Comparison of ENCODE assay signal across 8 mouse cellular contexts in genomic region chr11:87578963-87579601, GRCm38 (mm10). TPM values are rescaled to one million over a fixed set of nuclear protein-coding genes. Genes with fewer than 3 reads are reported as not detected.
DNase-seq lines count a peak whose midpoint lies in the region; ATAC-seq and TF ChIP-seq lines count a peak whose summit lies in the region.

No protein-coding gene starts in this region.

- DNase-seq in CH12.LX (ENCODE audit: extremely low read depth): no peak
- DNase-seq in intestine, embryonic 14.5 days (ENCODE audit: low spot score): no peak
- no peak for DNase-seq in layer of hippocampus, postnatal 36 days
- DNase-seq in layer of hippocampus, adult 11-12 months (ENCODE audit: low spot score): no peak

- H3K9me3 ChIP-seq in CH12.LX (replicated peaks; ENCODE audit: low read length): no peaks in the 10 kb centered on the region
- no peaks in the 10 kb centered on the region for H3K9me3 ChIP-seq in forebrain, embryonic 16.5 days (ENCODE audit: control insufficient read depth, low read length)
- no peaks in the 10 kb centered on the region for H3K9me3 ChIP-seq in intestine, embryonic 14.5 days (ENCODE audit: control insufficient read depth, low read length)
- H3K9me3 ChIP-seq in liver, embryonic 16.5 days (replicated peaks; ENCODE audit: control insufficient read depth, low read length): no peaks in the 10 kb centered on the region

- peaks cover 54% of the 10 kb centered on the region for H3K27me3 ChIP-seq in CH12.LX (replicated peaks)
- H3K27me3 ChIP-seq in forebrain, embryonic 16.5 days (replicated peaks; ENCODE audit: control insufficient read depth, insufficient read depth, low read length): no peaks in the 10 kb centered on the region; the same call in 1 of the 2 replicates
- no peaks in the 10 kb centered on the region for H3K27me3 ChIP-seq in intestine, embryonic 14.5 days (replicated peaks; ENCODE audit: control insufficient read depth, insufficient read depth, low read length)
- no peaks in the 10 kb centered on the region for H3K27me3 ChIP-seq in liver, embryonic 16.5 days (ENCODE audit: control insufficient read depth, insufficient read depth, low read depth, low read length)

- no peaks in the 10 kb centered on the region for H3K79me2 ChIP-seq in CH12.LX (replicated peaks; ENCODE audit: control insufficient read depth, extremely low read depth, insufficient read depth, poor library complexity, severe bottlenecking)

- TF ChIP-seq CTCF in CH12.LX (conservative IDR thresholded peaks at IDR 0.05 in 1 of 2, IDR thresholded peaks at IDR 0.05 in 1 of 2; ENCODE audit: low read depth in 2 of 2, low read length in 2 of 2): no peak
- TF ChIP-seq CTCF in olfactory bulb, adult 2 months (IDR thresholded peaks at IDR 0.05; ENCODE audit: insufficient read depth, low read depth, low read length): no peak

- ATAC-seq in forebrain, embryonic 16.5 days: peak; percentile 38; the same call in 1 of the 2 replicates
- ATAC-seq in intestine, embryonic 14.5 days (replicated peaks; ENCODE audit: low FRiP score, low TSS enrichment, low read depth): peak; percentile 30; the same call in 1 of the 2 replicates
- 0 out of 2 replicates have a peak, but pooled peaks have one; percentile 19 for ATAC-seq in liver, embryonic 16.5 days (ENCODE audit: low read depth)

- TF ChIP-seq RAD21 in CH12.LX (IDR thresholded peaks at IDR 0.05; ENCODE audit: low read depth, low read length): no peak

- TF ChIP-seq EP300 in CH12.LX (IDR thresholded peaks at IDR 0.05; ENCODE audit: low read length): no peak

- 11% methylated on average over 10 of the region's 10 CpGs for WGBS in forebrain, embryonic 16.5 days
- 23% methylated on average over 10 of the region's 10 CpGs for WGBS in intestine, embryonic 14.5 days
- WGBS in liver, embryonic 16.5 days (ENCODE audit: insufficient replicate concordance): 13% methylated on average over 10 of the region's 10 CpGs
- WGBS in olfactory bulb, adult 2 months: 12% methylated on average over 10 of the region's 10 CpGs

- H3K4me1 ChIP-seq in CH12.LX (ENCODE audit: control insufficient read depth in 1 of 2, insufficient read depth in 2 of 2): peaks cover 23 to 39% of the 10 kb centered on the region in 2 experiments
- H3K4me1 ChIP-seq in brown adipose tissue, adult 24 weeks (ENCODE audit: control insufficient read depth, insufficient read depth, insufficient read length, low read length): peaks cover 20% of the 10 kb centered on the region
- peaks cover 17% of the 10 kb centered on the region for H3K4me1 ChIP-seq in forebrain, embryonic 16.5 days (replicated peaks; ENCODE audit: control insufficient read depth, insufficient read depth, low read length)
- peaks cover 6% of the 10 kb centered on the region for H3K4me1 ChIP-seq in intestine, embryonic 14.5 days (replicated peaks; ENCODE audit: control insufficient read depth, insufficient read depth, low read length)
- peaks cover 16% of the 10 kb centered on the region for H3K4me1 ChIP-seq in liver, embryonic 16.5 days (ENCODE audit: control insufficient read depth, low read depth, low read length)
- H3K4me1 ChIP-seq in olfactory bulb, adult 2 months (ENCODE audit: control insufficient read depth, insufficient read depth, low read length): peaks cover 50% of the 10 kb centered on the region

- H3K36me3 ChIP-seq in CH12.LX (replicated peaks in 1 of 2; ENCODE audit: control insufficient read depth in 1 of 2, insufficient read depth in 1 of 2, low read length in 1 of 2): no peaks in the 10 kb centered on the region
- H3K36me3 ChIP-seq in forebrain, embryonic 16.5 days (ENCODE audit: control insufficient read depth, insufficient read depth): no peaks in the 10 kb centered on the region
- H3K36me3 ChIP-seq in intestine, embryonic 14.5 days (ENCODE audit: control insufficient read depth, insufficient read depth, low read length): no peaks in the 10 kb centered on the region
- no peaks in the 10 kb centered on the region for H3K36me3 ChIP-seq in liver, embryonic 16.5 days (ENCODE audit: control insufficient read depth, insufficient read depth)

- dilution Hi-C loops in CH12.LX (cut with MboI; ENCODE audit: extremely low pct_ligation_motif_present, extremely low pct_unique_long_range_greater_than_20kb, low sequenced_read_pairs): no loop called here

- peak overlapping the region; percentile 65 for H3K4me2 ChIP-seq in CH12.LX (ENCODE audit: insufficient read depth, low read depth, poor library complexity, severe bottlenecking)
- H3K4me2 ChIP-seq in forebrain, embryonic 16.5 days (ENCODE audit: low read length): peak overlapping the region; percentile 97
- peak overlapping the region; percentile 95 for H3K4me2 ChIP-seq in intestine, embryonic 14.5 days (ENCODE audit: low read length)
- H3K4me2 ChIP-seq in liver, embryonic 16.5 days (ENCODE audit: low read depth, low read length): peak overlapping the region; percentile 84

- H3K4me3 ChIP-seq in CH12.LX (replicated peaks in 1 of 3; ENCODE audit: low read depth in 2 of 3, low read length in 2 of 3, poor library complexity in 1 of 3): peak overlapping the region in 1 of 3 experiments; percentile 41
- peak overlapping the region; percentile 83 for H3K4me3 ChIP-seq in brown adipose tissue, adult 24 weeks (ENCODE audit: insufficient read depth, low read depth, low read length)
- peak overlapping the region; percentile 63 for H3K4me3 ChIP-seq in forebrain, embryonic 16.5 days (replicated peaks; ENCODE audit: low read length)
- H3K4me3 ChIP-seq in intestine, embryonic 14.5 days (ENCODE audit: low read depth, low read length): peak overlapping the region; percentile 50
- peak overlapping the region; percentile 57 for H3K4me3 ChIP-seq in liver, embryonic 16.5 days (ENCODE audit: low read depth, low read length)
- peak overlapping the region; percentile 89 for H3K4me3 ChIP-seq in olfactory bulb, adult 2 months (ENCODE audit: insufficient read depth, low read depth, low read length)

- in situ Hi-C loops in CH12.LX (cut with MboI; ENCODE audit: low pct_ligation_motif_present, low pct_unique_long_range_greater_than_20kb, low sequenced_read_pairs): no loop called here

- H3K27ac ChIP-seq in CH12.LX (ENCODE audit: insufficient read depth, low read depth): no peak overlapping the region
- peak overlapping the region; percentile 88 for H3K27ac ChIP-seq in brown adipose tissue, adult 24 weeks (replicated peaks; ENCODE audit: low read depth, low read length)
- peak overlapping the region; percentile 6; the same call in 1 of the 2 replicates for H3K27ac ChIP-seq in forebrain, embryonic 16.5 days (ENCODE audit: low read length)
- H3K27ac ChIP-seq in intestine, embryonic 14.5 days (ENCODE audit: low read depth): no peak overlapping the region
- H3K27ac ChIP-seq in liver, embryonic 16.5 days (ENCODE audit: low read length): no peak overlapping the region
- peak overlapping the region; percentile 92 for H3K27ac ChIP-seq in olfactory bulb, adult 2 months (ENCODE audit: insufficient read depth, low read depth, low read length)

- TF ChIP-seq POLR2A in CH12.LX (IDR thresholded peaks at IDR 0.05; ENCODE audit: low read depth, low read length): no peak
- no peak for TF ChIP-seq POLR2A in olfactory bulb, adult 2 months (IDR thresholded peaks at IDR 0.05; ENCODE audit: insufficient read depth, low read depth, low read length)

- H3K9ac ChIP-seq in CH12.LX (ENCODE audit: insufficient read depth, low read depth): no peak overlapping the region
- peak overlapping the region; percentile 82 for H3K9ac ChIP-seq in forebrain, embryonic 16.5 days (replicated peaks; ENCODE audit: low read depth, low read length)
- H3K9ac ChIP-seq in intestine, embryonic 14.5 days (ENCODE audit: low read length): peak overlapping the region; percentile 44; the same call in 1 of the 2 replicates
- no peak overlapping the region; the same call in 1 of the 2 replicates for H3K9ac ChIP-seq in liver, embryonic 16.5 days (ENCODE audit: low read depth, low read length)

RNA-seq across cellular contexts. Expression of gene Sept4, which starts 10.4 kb away (rescaled TPM):
- total RNA-seq in CH12.LX (2012; rRNA removed) (1.5 and 1.7 TPM in 2 replicates), CH12.LX (2014; rRNA removed) (0.32 TPM in 1 of 2 replicates, not detected in the other)
- polyA plus RNA-seq in CH12.LX (2012; ENCODE audit: insufficient read length, low read depth): 0.42 and 1.5 TPM in 2 replicates
- polyA plus RNA-seq in brown adipose tissue, adult 24 weeks (2012; ENCODE audit: insufficient read depth, insufficient read length, missing spikeins): 19.7 and 35.0 TPM in 2 replicates
- 21.9 and 22.9 TPM in 2 replicates for polyA plus RNA-seq in forebrain, embryonic 16.5 days (2015; fragmentation: Nextera tagmentation; extraction: Ambion mirVana)
- polyA plus RNA-seq in intestine, embryonic 14.5 days (2014; fragmentation: Nextera tagmentation; extraction: Ambion mirVana): 17.2 and 19.5 TPM in 2 replicates
- 11.6 and 12.0 TPM in 2 replicates for polyA plus RNA-seq in liver, embryonic 16.5 days (2015; fragmentation: Nextera tagmentation; extraction: Ambion mirVana)
- polyA plus RNA-seq in olfactory bulb, adult 2 months (2012; ENCODE audit: insufficient read depth, insufficient read length, low replicate concordance, missing spikeins): not detected in 2 replicates
- 100 to 1,000 TPM; 158 to 178 TPM for total RNA-seq in layer of hippocampus, postnatal 36 days (2021)

RNA-seq across cellular contexts. Expression of gene Gm11492, which starts 12.6 kb away (rescaled TPM):
- total RNA-seq in CH12.LX (2012; rRNA removed) (not detected in 2 replicates), CH12.LX (2014; rRNA removed) (not detected in 2 replicates)
- polyA plus RNA-seq in CH12.LX (2012; ENCODE audit: insufficient read length, low read depth): not detected in 2 replicates
- not detected in 2 replicates for polyA plus RNA-seq in brown adipose tissue, adult 24 weeks (2012; ENCODE audit: insufficient read depth, insufficient read length, missing spikeins)
- polyA plus RNA-seq in forebrain, embryonic 16.5 days (2015; fragmentation: Nextera tagmentation; extraction: Ambion mirVana): not detected in 2 replicates
- not detected in 2 replicates for polyA plus RNA-seq in intestine, embryonic 14.5 days (2014; fragmentation: Nextera tagmentation; extraction: Ambion mirVana)
- polyA plus RNA-seq in liver, embryonic 16.5 days (2015; fragmentation: Nextera tagmentation; extraction: Ambion mirVana): not detected in 2 replicates
- not detected in 2 replicates for polyA plus RNA-seq in olfactory bulb, adult 2 months (2012; ENCODE audit: insufficient read depth, insufficient read length, low replicate concordance, missing spikeins)
- total RNA-seq in layer of hippocampus, postnatal 36 days (2021): not detected

RNA-seq across cellular contexts. Expression of gene Mtmr4, which starts 12.9 kb away (rescaled TPM):
- total RNA-seq in CH12.LX (2012; rRNA removed) (29.4 and 40.5 TPM in 2 replicates), CH12.LX (2014; rRNA removed) (27.2 and 29.5 TPM in 2 replicates)
- 31.7 and 32.9 TPM in 2 replicates for polyA plus RNA-seq in CH12.LX (2012; ENCODE audit: insufficient read length, low read depth)
- polyA plus RNA-seq in brown adipose tissue, adult 24 weeks (2012; ENCODE audit: insufficient read depth, insufficient read length, missing spikeins): 5.8 TPM in 2 replicates
- polyA plus RNA-seq in forebrain, embryonic 16.5 days (2015; fragmentation: Nextera tagmentation; extraction: Ambion mirVana): 65.1 and 71.5 TPM in 2 replicates
- polyA plus RNA-seq in intestine, embryonic 14.5 days (2014; fragmentation: Nextera tagmentation; extraction: Ambion mirVana): 35.3 and 36.2 TPM in 2 replicates
- 10.1 and 10.5 TPM in 2 replicates for polyA plus RNA-seq in liver, embryonic 16.5 days (2015; fragmentation: Nextera tagmentation; extraction: Ambion mirVana)
- polyA plus RNA-seq in olfactory bulb, adult 2 months (2012; ENCODE audit: insufficient read depth, insufficient read length, low replicate concordance, missing spikeins): not detected in 2 replicates
- 100 to 1,000 TPM in 1 of 2 experiments, 10 to 100 TPM in 1; 91.8 to 109 TPM for total RNA-seq in layer of hippocampus, postnatal 36 days (2021)

RNA-seq across cellular contexts. Expression of gene Hsf5, which starts 37.9 kb away (rescaled TPM):
- 0.04 TPM in 1 of 2 replicates, not detected in the other for total RNA-seq in CH12.LX (2012; rRNA removed)
- not detected in 2 replicates for total RNA-seq in CH12.LX (2014; rRNA removed)
- not detected in 2 replicates for polyA plus RNA-seq in CH12.LX (2012; ENCODE audit: insufficient read length, low read depth)
- not detected in 2 replicates for polyA plus RNA-seq in brown adipose tissue, adult 24 weeks (2012; ENCODE audit: insufficient read depth, insufficient read length, missing spikeins)
- 0.45 and 0.46 TPM in 2 replicates for polyA plus RNA-seq in forebrain, embryonic 16.5 days (2015; fragmentation: Nextera tagmentation; extraction: Ambion mirVana)
- polyA plus RNA-seq in intestine, embryonic 14.5 days (2014; fragmentation: Nextera tagmentation; extraction: Ambion mirVana): 0.23 and 0.38 TPM in 2 replicates
- 0.06 TPM in 1 of 2 replicates, not detected in the other for polyA plus RNA-seq in liver, embryonic 16.5 days (2015; fragmentation: Nextera tagmentation; extraction: Ambion mirVana)
- not detected in 2 replicates for polyA plus RNA-seq in olfactory bulb, adult 2 months (2012; ENCODE audit: insufficient read depth, insufficient read length, low replicate concordance, missing spikeins)
- under 1 TPM; 0.22 to 0.78 TPM for total RNA-seq in layer of hippocampus, postnatal 36 days (2021)

Comparison
In these comparisons a context has a peak if more than half of its experiments do, and no peak if none do; other contexts are left out.
1. H3K27ac ChIP-seq: peak in brown adipose tissue, adult 24 weeks (single experiment), forebrain, embryonic 16.5 days (single experiment) and olfactory bulb, adult 2 months (single experiment); none in CH12.LX (single experiment), intestine, embryonic 14.5 days (single experiment) and liver, embryonic 16.5 days (single experiment).
2. H3K9ac ChIP-seq: peak in forebrain, embryonic 16.5 days (single experiment) and intestine, embryonic 14.5 days (single experiment); none in CH12.LX (single experiment) and liver, embryonic 16.5 days (single experiment).
3. Peak in every context shown above with its lines, with median percentiles within 50 percentile points of each other: H3K4me2 ChIP-seq and ATAC-seq.